Mouse (Mus musculus) lung, postnatal 0 days (tissue): ENCODE results near the gene Itih3.
A peak's percentile ranks its signal among the peaks of the same experiment; 100 is the strongest.

Experiments
- CTCF ChIP-seq: IDR thresholded peaks from 2 replicates; pipeline ENCODE4 v1.5.1; 2016; ENCODE audit warnings: antibody characterized with exemption, mild to moderate bottlenecking
- EP300 ChIP-seq: IDR thresholded peaks from 2 replicates; pipeline ENCODE4 v1.6.1; 2016; ENCODE audit warnings: antibody characterized with exemption, mild to moderate bottlenecking, control low read depth

GRCm38 (mm10) chr14:30907814-30908265, 15.7 kb downstream of the Itih3 start:
- TF ChIP-seq CTCF (peak; percentile 56), EP300 (peak; percentile 96)
